Mouse (Mus musculus): ENCODE measurements at regions not wholly inside any gene's neighbourhood (a gene's known extent, or its start where the extent isn't known, plus 50 kb on each side); places are given as distances from the start of the nearest gene placed in this dataset.
"Not testable (repeated sequence)": the region's sequence is repeated elsewhere in the genome, so short reads cannot be mapped to it uniquely, and the experiment has no call there.

DNA sequence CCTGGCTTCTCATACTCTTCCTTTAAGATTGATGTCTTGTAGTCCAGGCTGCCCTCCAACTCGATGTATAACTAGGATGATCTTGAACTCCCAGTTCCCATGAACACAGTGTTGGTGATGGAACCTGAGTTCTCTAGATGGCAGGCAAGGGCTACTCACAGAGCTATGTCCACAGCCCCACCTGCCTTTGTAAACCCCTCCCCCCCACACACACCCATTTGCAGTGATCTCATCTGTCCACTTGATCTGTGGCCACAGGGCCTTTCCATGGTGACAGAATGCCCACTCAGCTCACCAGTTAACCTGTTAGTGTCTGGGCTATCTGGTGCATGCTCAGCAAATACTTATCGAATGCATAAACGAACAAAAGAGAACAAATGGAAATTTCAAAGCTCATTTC lies 176.4 kb downstream of the Nucb2 start:
- DNase-seq, result no peak

GRCm38 (mm10) chr7:116681268-116681667 lies 177.1 kb downstream of the Nucb2 start:
- no peak for DNase-seq

DNA sequence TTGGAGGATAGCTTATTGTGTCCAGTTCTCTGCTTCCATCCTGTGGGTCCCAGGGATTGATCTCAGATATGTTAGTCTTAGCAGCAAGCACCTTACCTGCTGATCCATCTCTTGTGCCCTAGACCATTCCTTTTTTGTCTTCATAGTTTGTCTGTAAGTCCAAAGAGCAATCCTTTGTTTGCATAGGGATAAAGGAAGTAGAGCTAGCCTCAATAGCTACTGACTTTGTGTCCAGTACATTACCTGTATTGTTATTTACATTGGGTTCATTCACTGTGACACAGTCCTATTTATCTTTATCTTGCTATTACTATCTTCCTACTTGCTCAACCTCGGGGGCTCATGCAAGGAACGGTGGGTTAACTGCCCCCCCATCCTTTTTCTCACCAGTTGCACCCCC lies 196.2 kb downstream of the Nucb2 start:
- DNase-seq, result no peak

GRCm38 (mm10) chr7:116701466-116702342 lies 197.5 kb downstream of the Nucb2 start:
- DNase-seq, result peak; percentile 42

- DNase-seq, result no peak
These were observed 198.4 kb downstream of the Nucb2 start for GRCm38 (mm10) chr7:116702596-116702995.

- no peak for DNase-seq
These were observed 207.4 kb downstream of the Nucb2 start for GRCm38 (mm10) chr7:116711541-116711940.

GRCm38 (mm10) chr7:116713200-116713599 lies 209.0 kb downstream of the Nucb2 start:
- DNase-seq, result no peak

DNA sequence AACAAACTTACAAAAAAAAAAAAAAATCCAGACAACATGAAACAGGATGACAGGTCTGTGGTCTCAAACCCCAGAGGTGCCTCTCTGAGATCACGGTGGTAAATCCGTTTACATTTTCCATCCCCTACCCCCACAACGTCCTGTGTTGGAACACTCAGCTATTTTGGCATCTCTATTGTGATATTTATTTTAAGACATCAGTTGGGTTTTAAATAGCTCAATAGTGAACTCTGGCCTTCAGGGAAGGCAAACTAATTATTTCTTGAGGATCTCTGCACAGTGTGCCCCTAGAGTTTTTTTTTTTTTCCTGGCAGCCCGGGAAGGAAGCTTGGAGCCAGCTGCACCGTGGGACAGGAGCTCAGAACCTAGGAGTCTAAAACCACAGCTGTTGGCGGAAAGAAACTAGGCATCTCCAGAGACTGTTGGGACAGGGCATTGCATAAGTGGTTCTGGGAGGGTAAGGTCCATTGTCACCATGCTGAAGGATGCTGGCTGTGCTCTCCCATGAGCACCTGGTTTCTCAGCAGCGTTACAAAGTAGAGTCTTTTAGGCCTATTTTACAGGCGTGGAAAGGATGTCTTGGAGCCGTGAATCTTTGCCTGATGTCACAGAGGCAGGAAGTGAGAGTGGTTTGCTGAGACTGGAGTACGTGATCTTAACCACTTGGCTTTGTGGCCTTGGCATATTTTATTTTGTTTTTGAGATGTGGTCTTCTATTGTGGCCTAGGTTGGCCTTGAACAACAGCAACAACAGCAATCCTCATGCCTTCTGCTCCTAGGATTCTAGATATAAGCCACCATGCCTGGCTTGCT lies 211.3 kb downstream of the Nucb2 start:
- DNase-seq, result peak; percentile 7

GRCm38 (mm10) chr7:116728379-116728778 lies 224.2 kb downstream of the Nucb2 start:
- DNase-seq, result no peak

GRCm38 (mm10) chr7:116729795-116730194 lies 225.6 kb downstream of the Nucb2 start:
- DNase-seq, result no peak

DNA sequence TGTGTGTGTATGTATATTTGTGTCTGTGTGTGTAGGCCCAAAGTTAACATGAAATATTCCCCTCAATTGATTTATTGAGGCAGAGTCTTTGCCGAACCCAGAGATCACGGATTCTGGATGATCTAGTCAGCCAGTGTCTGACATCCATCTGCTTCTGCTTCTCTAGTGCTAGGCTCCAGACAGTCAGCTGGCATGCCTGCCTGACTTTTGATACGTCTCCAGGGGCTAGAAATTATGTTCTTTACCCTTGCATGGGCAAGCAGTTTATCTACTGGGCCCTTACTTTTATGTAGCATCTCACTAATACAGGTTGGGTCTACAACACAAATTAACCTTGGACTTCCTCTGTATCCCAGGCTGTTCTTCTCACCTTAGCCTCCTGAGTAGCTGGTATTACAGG lies 231.5 kb downstream of the Nucb2 start:
- DNase-seq, result no peak

GRCm38 (mm10) chr7:116736333-116736732 lies 232.2 kb downstream of the Nucb2 start:
- DNase-seq, result no peak

GRCm38 (mm10) chr7:116738009-116738408 lies 233.8 kb downstream of the Nucb2 start:
- no peak for DNase-seq

DNA sequence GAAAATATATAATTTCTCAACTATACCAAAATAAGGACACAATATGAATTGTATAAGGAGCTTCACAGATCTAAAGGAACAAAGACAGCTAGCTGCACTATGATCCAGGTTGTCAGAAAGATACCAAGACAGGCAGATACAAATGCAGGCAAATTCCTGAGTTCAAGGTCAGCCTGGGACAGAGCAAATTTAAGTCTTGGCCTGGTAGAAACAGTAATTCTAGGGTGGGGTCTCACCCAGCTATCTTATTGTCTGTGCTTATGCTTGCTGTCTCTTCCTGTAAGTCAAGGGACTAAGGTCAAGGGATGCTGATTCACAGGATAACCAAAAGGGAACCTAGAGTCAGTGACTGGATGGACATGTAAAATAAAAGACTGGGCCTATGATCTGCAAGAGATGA lies 250.4 kb downstream of the Nucb2 start:
- no peak for DNase-seq

GRCm38 (mm10) chr7:116792181-116792580 lies 288.0 kb downstream of the Nucb2 start:
- DNase-seq, result not testable (repeated sequence)

GRCm38 (mm10) chr7:116808475-116808874 lies 304.3 kb downstream of the Nucb2 start:
- no peak for DNase-seq

GRCm38 (mm10) chr7:116816494-116816893 lies 312.3 kb downstream of the Nucb2 start:
- no peak for DNase-seq

GRCm38 (mm10) chr7:116817991-116818390 lies 313.8 kb downstream of the Nucb2 start:
- DNase-seq, result no peak

- no peak for DNase-seq
These were observed 316.4 kb downstream of the Nucb2 start for GRCm38 (mm10) chr7:116820613-116821012.

DNA sequence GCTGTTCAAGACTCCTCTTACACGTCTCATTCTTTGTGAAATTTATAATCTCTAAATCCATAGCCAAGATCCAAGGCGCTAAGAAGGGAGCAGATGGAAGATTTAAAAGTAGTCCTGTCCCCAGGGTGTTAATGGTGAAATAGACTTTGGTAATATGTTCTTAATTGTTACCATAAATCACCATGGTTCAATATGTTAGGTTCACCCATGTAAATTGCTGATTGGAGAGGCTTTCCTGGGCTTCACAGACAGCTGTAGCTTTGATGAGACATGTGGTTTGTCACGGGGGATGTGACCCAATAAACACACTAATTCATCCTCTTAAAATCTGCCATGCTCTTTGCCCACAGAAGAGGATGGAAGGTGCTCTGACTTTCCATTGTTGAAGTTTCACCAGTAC lies 338.7 kb downstream of the Nucb2 start:
- DNase-seq, result no peak

DNA sequence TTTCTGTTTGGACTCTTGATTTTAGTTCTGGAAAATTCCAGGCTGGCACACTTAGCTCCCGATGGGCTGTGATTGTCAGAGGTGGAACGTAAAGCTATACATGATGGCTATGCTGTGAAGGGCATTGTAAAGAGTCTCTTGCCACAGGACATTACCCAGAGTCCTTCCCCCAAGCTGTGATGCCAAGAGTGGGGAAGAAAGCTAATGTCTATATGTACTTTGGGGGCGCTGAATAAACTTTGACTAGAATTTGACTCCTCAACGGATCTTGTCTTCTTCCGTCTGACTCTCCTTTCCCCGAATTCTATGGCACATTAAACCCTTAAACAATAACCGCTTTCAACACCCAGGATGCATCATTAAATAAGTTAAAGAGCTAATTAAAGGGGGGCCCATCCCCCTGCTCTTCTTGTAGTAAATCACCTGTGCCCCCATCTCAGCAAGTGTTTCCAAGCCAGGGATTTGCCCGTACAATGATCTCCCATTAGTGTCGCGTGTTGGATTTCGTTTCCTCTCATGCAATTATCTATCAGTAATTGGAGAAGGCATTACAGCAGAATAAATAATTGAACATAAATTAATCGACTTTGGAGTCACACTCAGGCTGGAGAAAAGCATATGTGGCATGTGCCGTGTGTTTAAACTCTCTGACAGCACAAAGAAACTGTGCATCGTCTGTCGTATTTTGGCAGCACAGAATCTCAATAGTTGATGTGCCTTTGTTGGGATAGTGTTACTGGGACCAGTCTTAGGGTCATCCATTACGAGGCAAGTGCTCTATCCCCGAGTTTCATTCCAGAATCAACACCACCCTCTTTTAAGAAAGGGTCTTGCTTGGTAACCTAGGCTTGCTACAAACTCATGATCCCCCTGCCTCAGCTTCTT lies 343.9 kb downstream of the Nucb2 start:
- DNase-seq, result no peak

GRCm38 (mm10) chr7:116853351-116853750 lies 349.2 kb downstream of the Nucb2 start:
- no peak for DNase-seq

- no peak for DNase-seq
These were observed 353.0 kb downstream of the Nucb2 start for GRCm38 (mm10) chr7:116857141-116857540.
